Mouse (Mus musculus) G1E (cell line): ENCODE results near the gene Keap1.

ENCODE experiments used
- CTCF ChIP-seq: IDR thresholded peaks from 2 replicates; pipeline ENCODE4 v1.5.1; 2012; ENCODE audit warnings: low read depth, low read length, inconsistent platforms, mixed read lengths
- GATA1 ChIP-seq: IDR thresholded peaks from 2 replicates; pipeline ENCODE4 v1.6.1; 2012; ENCODE audit warnings: borderline replicate concordance, low read length, inconsistent platforms, mixed read lengths
- GATA2 ChIP-seq: IDR thresholded peaks from 2 replicates; pipeline ENCODE4 v1.6.1; 2012; ENCODE audit warnings: low read depth, low read length, inconsistent platforms, borderline replicate concordance
- POLR2AphosphoS5 ChIP-seq: IDR thresholded peaks from 2 replicates; pipeline ENCODE4 v1.6.1; 2012; ENCODE audit warnings: low read depth, low read length, inconsistent platforms; ENCODE audit not compliant: insufficient replicate concordance

GRCm38 (mm10) chr9:21246342-21246741 lies 7.2 kb upstream of the Keap1 start:
- TF ChIP-seq CTCF (no peak), GATA1 (no peak), POLR2AphosphoS5 (no peak), GATA2 (no peak)
